Mouse (Mus musculus) gastrocnemius, postnatal 36 days (tissue): Measurements from ENCODE around the gene Btbd18. TPM values are rescaled to one million over a fixed set of nuclear protein-coding genes. Genes with fewer than 3 reads are reported as not detected.
"Not testable (repeated sequence)": the region's sequence is repeated elsewhere in the genome, so short reads cannot be mapped to it uniquely, and the experiment has no call there.

Experiments
- DNase-seq, 2 experiments: peaks; one replicate each; pipeline ENCODE4 v3.0.0; 2022
- intact Hi-C: fragments of 180-260 bp; cut with DNase I; formaldehyde crosslinking; loops from one replicate; pipeline ENCODE4 v1.15.1; 2025
- total RNA-seq, 2 experiments: library from RNA; stranded (reverse); gene quantifications; 2 replicates each; pipeline ENCODE4 v1.2.3; 2021

Btbd18 gene
- total RNA-seq, 2 experiments from 2014 or later = not detected

- no peak for DNase-seq
- intact Hi-C loops = no loop called here
These were observed 18.0 kb upstream of the Btbd18 start for GRCm38 (mm10) chr2:84640833-84641232.

DNA sequence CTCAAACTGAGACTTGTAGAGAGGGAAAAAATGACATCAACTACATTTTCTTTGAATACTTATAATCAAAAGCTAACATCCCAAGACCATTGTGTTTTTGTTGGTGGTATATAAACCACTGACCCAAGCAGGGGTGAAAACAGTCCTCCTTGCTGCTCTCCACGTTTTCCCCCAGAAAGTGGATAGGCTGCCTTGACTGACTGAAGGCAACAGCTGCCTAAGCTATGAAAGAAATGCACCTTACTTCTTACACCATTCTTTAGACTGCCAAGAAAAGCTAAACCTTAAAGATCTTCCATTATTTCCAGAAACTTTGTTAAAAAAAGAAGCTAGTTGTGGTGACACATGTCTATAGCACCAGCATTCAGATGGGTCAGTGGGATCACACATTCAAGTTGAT, 12.7 kb upstream of the Btbd18 start:
- intact Hi-C loops = no loop called here
- DNase-seq = no peak

DNA sequence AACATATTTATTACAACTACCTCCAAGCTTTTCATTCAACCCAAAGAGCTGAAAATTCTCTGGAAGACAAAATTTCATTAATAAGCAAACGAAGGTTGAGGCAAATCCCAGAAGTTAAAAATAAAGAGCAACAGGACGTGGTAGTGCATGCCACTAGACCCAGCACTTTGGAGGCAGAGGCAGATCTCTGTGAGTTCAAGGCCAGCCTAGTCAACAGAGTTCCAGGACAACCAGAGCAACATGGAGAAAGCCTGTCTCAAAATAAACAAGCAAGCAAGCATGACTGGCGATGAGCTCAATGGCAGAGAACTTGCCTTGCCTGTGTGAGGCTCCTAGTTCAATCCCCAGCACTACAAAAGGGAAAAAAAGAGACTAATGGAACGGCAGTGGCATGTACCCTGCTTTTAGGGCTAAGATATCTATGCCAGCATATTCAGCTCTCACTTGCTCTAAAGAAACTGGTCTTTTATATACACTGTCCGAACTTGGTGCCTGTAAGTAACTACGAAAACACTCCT, 11.8 kb upstream of the Btbd18 start:
- no peak for DNase-seq
- intact Hi-C loops = no loop called here

DNA sequence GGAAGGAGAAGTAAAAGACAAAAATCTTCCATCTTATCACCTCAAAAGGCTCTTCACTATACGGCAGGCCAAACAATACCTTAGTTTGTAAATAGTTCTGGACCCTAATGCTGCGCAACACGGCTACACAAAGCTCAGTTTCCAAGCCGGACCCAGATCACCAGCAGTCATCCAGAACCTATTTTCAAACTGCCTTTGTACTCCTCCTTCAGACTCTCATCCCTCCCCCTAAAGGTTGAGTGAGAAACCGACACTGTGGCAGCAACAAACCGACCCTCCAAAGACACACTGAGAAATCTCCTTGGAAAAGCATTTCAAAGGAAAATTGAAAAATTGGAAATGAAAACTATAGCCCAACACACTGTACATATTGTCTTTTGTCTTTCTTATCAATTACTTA, 10.5 kb upstream of the Btbd18 start:
- no peak for DNase-seq
- intact Hi-C loops = no loop called here

DNA sequence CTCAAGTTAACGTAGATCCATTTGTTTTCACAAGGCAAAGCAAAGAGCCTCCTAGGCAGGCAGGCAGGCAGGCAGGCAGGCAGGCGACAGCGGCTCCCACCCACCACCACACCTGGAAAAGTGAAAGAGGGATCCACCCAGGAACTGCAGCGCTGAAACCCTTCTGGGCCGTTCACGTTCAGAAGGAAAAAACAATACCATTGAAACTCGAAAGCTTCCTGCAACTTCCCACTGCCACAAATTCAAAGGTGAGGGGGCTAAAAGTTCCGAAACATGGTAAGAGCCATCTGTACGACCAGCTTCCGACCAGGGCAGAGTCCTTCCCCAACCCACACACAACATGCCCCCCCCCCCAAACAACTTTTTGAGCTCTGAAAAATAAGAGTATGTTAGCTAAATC, 9.2 kb upstream of the Btbd18 start:
- intact Hi-C loops = no loop called here
- no peak for DNase-seq

DNA sequence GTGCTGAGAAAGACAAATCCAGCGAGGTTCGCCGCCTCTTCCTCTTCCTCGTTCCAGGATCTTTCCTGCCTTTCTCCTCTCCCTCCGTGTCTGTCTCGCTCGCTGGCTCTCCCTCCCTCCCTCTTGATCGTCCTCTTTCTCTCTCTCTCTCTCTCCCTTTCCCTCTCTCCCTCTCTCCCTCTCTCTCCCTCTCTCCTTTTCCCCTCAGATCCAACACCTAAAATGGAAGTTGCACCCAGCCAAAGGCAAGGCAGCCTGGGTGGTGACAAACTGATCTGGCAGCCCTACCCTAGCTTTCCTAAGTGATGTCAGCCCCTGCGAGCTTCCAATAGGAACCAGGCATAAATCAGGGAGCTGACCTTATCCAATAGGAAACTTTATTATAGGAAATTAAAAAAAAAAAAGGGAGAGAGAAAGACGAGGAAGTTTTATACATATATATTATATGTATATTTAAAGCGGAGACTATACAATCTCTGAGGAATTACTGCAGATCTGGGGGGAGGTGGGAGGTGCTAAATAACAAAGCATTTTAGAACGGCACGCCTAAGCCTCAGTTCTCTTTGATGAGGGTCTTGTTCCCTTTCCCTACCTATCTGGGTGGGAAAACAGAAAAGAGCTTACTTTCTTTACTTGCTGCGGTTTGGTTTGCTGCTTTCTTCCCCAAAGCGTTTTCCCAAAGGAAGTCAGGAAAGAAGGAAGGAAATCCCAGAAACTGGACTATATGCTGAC, 8.2 kb upstream of the Btbd18 start, which contains the start of gene Ctnnd1:
Gene Ctnnd1 (minus strand): TSS at position 302 of the 732 bp plus-strand sequence.
- intact Hi-C loops = no loop called here
- DNase-seq = peak; percentile 64 to 83

DNA sequence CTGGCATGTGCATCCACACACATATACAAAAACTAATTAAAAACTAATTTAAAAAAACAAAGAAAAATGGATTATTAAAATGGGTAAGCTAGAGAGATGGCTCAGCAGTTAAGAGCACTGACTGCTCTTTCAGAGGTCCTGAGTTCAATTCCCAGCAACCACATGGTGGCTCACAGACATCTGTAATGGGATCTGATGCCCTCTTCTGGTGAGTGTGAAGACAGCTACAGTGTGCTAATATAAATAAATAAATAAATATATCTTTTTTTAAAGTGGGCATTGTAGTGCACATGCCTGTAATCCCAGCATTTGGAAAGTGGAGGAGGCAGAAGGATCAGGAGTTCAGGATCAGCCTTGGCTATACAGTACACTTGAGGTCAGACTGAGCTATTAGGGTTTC, 5.5 kb upstream of the Btbd18 start:
- no peak for DNase-seq
- intact Hi-C loops = no loop called here

DNA sequence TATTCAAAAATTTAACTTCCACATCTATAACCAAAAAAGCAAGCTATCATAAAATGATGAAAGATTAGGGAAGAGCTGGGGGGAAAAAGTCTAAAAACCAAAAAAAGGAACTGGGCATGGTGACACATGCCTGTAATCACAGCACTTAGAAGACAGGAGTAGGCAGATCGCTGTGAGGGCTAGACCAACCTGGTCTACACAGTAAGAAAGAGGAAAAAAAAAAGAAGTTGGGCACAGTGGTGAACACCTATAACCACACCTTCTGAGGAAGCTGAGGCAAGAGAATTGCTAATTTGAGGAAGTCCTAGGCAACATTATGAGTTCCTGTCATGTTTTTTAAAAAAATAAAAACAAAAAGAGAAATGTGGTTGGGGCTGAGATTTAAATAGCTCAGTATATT, 3.0 kb upstream of the Btbd18 start:
- DNase-seq = no peak
- intact Hi-C loops = no loop called here

- DNase-seq = no peak
- intact Hi-C loops = loop anchor here (2.0 kb wide), 2 partner anchors 41 to 205 kb away; no protein-coding TSS in a partner anchor
These were observed 1.4 kb downstream of the Btbd18 start for GRCm38 (mm10) chr2:84660253-84660652.

DNA sequence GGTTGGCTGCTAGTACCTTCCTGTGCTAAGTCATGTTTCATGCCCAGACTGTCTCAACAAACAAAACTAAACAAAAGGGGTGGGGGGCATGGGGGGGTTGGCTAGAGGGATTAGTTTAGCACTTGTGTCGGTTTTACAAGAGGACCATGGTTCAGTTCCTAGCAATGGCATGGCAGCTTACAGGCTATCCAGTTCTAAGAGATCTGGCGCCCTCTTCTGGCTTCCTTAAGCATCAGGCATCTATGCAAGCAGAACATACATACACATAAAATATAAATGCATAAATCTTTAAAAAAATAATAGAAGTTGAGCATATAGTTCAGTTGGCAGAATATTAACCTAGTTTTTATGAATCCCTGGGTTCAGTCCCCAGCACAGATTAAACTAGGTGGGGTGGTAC, 4.0 kb downstream of the Btbd18 start:
- DNase-seq = no peak
- intact Hi-C loops = no loop called here

GRCm38 (mm10) chr2:84666081-84666480, 7.2 kb downstream of the Btbd18 start:
- no peak for DNase-seq
- intact Hi-C loops = no loop called here

DNA sequence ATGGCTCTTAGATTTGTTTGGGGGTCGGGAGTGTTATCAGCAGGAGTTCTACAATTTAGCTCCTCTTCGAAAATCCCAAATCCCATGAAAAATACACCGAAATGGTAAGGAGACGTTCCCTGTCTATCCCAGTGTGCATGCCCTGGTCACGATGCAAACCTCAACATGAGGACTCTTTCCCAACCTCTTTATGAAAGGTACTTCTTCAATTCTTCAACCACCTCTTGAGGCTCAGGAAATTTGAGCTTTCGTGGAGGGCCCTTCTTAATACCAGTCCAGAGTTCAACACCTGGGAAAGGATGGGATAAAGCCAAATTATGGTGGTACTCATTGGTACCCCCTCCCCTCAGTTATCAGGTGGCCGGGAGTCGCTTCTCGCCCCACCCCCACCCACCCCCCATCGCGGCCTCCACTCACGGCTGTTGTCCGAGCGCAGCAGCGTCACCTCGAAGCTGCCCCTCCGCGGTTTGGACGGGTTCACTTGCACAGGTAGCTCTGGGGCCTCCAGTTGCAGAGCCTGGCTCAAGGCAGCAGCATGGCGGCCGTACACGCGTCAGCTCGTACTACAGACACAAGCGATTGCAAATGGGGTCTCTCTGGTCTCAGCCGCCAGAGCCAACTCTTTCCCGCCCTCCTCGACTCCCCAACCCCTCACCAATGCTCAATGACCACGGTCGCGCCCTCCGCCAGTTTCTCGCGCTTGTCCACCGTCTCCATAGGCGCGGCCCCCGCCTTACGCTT, 11.1 kb downstream of the Btbd18 start:
- intact Hi-C loops = no loop called here

DNA sequence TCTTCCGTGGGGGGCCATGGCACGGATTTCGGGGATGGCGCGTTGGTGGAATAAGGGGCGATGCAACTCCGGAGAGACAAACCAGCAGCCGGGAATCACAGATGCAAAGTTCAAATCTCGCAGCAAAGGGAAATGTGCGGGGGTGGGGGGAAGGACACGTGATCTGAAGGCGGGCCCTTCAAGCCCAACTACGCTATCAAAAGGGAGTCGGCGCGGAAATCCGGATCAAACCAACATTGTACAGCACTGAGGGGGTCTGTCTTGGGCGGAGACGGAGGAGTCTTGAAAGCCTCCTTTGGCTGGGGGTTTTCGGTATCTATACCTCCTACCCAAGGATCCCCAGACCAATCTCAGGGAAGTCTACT, 11.7 kb downstream of the Btbd18 start, which contains the start of gene Selenoh:
Gene Selenoh (minus strand): TSS at position 202 of the 365 bp plus-strand sequence.
- intact Hi-C loops = no loop called here
- peak; percentile 49 to 54 for DNase-seq

More for the DNA sequence above, 11.1 kb downstream of the Btbd18 start:
- no peak for DNase-seq

- DNase-seq, intact Hi-C loops: not testable (repeated sequence)
These were observed 12.7 kb downstream of the Btbd18 start for GRCm38 (mm10) chr2:84671535-84671934.

DNA sequence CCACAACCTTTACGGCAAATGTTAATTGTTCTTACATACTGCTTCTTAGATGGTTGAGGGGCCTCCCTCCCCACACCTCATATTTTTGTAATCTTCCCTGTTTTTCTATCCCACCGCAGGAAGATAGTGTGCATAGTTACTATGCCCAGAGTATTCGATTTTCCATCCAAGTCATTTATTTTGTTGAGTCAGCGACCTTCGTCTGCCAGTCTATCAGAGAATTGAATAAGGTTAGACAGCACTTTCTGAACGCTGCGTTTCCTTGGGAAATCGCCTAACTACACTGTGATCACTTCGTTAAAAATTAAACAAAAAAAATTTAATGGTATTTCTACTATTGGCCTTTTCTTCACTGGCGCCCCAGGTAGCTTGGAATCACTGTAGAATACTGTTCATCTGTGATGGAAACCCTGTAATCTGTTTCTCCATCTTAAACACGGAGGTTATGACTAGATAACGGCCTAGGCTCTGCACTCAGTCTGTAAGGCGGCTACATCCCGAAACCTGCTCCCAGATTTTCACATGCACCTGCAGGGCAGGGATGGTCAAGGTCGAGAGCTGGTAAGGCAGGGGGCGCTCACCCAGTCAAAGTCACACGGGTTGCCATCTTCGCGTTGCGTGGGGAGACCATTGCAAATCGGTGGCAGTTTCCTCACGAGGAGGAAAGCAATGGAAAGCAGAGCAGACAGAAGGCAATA, 18.5 kb downstream of the Btbd18 start:
- no peak for DNase-seq
- intact Hi-C loops = loop anchor here (5.0 kb wide), 1 partner anchor 35 kb away; no protein-coding TSS in a partner anchor

DNA sequence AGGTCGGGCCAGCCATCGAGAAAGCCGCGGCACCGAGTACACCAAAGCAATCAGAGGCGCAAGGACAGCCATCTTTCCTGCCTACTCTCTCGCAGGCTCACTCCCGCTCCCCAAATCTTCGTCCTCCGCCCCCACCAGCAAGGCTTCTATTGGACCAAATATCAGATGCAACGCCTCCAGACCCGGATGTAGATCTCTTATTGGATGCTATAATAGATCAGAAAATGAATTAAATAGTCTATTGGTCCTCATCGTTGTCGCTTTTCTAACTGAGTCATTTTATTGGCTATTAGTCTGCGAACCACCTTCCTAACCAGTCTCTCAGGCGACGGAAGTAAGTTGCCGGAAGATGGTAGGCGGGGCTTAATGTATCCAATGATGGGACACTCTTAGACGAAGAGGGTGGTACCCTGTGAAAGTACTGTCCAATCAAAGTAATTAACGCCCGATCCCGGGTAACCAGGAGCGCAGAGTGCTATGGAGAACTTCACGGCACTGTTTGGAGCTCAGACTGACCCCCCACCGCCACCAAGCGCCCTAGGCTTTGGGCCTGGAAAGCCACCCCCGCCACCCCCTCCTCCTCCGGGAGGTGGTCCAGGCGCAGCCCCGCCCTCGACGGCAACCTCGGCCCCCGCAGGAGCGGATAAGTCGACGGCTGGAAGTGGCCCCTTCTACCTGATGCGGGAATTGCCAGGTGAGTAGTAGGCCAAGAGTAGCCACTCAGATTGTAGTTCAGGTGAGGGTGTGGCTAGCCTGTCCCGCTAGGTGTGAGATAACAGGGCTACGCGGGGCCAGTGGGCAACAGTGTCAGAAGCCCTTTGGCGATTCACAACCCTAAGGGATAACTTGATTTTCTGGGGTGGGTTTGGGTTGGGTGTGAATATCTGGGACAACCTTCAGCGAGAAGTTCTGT, 19.3 kb downstream of the Btbd18 start, which contains the start of the genes Gm28635 and Med19:
Gene Gm28635 (minus strand): TSS at position 74 of the 913 bp plus-strand sequence.
Gene Med19 (plus strand): TSS at position 435 of the 913 bp plus-strand sequence.
- intact Hi-C loops = loop anchor here (5.0 kb wide), 1 partner anchor 34 kb away; no protein-coding TSS in a partner anchor
- DNase-seq = peak; percentile 69 to 89

DNA sequence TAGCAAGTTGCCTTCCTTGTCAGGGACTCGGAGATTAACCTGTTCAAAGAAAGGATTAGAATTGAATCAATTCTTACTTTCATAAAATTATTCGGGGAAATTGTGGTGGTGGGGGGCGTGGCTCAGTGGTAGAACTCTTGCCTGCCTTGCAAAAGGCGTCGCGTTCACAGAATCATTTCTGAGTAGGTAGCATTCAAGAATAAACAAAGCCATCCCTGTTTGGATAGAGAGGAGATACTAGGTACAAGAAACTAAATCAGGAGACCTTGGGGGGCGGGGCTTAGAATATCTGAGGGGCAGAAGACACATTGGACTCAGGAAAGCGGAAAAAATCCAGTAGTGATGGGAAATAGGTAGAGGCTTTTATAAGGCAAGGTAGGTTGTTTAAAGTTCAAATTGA, 20.1 kb downstream of the Btbd18 start, which contains the start of gene Tmx2:
Gene Tmx2 (minus strand): TSS at position 125 of the 400 bp plus-strand sequence.
- no peak for DNase-seq
- intact Hi-C loops = loop anchor here (5.0 kb wide), 1 partner anchor 33 kb away; no protein-coding TSS in a partner anchor

- intact Hi-C loops = no loop called here
- no peak for DNase-seq
These were observed 23.8 kb downstream of the Btbd18 start for GRCm38 (mm10) chr2:84682605-84683183.
